Mouse (Mus musculus): ENCODE results near the gene Hapln1. TPM values are rescaled to one million over a fixed set of nuclear protein-coding genes. Genes with fewer than 3 reads are reported as not detected.

Gene Hapln1
- 10 to 100 TPM; 26.1 to 34.6 (median 33.0) TPM for total RNA-seq (2022)

GRCm38 (mm10) chr13:89539205-89539886 is at the start of gene Hapln1:
TSS of gene Hapln1 (plus strand) at chr13:89539796.
- DNase-seq (ENCODE audit: low spot score in 2 of 2) = peak; percentile 15 to 46

- DNase-seq (ENCODE audit: low spot score in 2 of 2) = no peak
Measured at GRCm38 (mm10) chr13:89493169-89493568, 46.4 kb upstream of the Hapln1 start.

- no peak for DNase-seq (ENCODE audit: low spot score in 2 of 2)
Measured at GRCm38 (mm10) chr13:89493678-89494077, 45.9 kb upstream of the Hapln1 start.

GRCm38 (mm10) chr13:89496569-89496968 is 43.0 kb upstream of the Hapln1 start:
- DNase-seq (ENCODE audit: low spot score in 2 of 2) = no peak

- DNase-seq (ENCODE audit: low spot score in 2 of 2) = no peak
Measured at GRCm38 (mm10) chr13:89499419-89499818, 40.2 kb upstream of the Hapln1 start.

- no peak for DNase-seq (ENCODE audit: low spot score in 2 of 2)
Measured at GRCm38 (mm10) chr13:89521507-89521908, 18.1 kb upstream of the Hapln1 start.

GRCm38 (mm10) chr13:89528716-89529115 is 10.9 kb upstream of the Hapln1 start:
- no peak for DNase-seq (ENCODE audit: low spot score in 2 of 2)

GRCm38 (mm10) chr13:89530386-89530785 is 9.2 kb upstream of the Hapln1 start:
- no peak for DNase-seq (ENCODE audit: low spot score in 2 of 2)

GRCm38 (mm10) chr13:89539887-89540264 is 280 bp downstream of the Hapln1 start:
- DNase-seq (ENCODE audit: low spot score in 2 of 2) = no peak

GRCm38 (mm10) chr13:89540301-89540982 is 846 bp downstream of the Hapln1 start:
- no peak for DNase-seq (ENCODE audit: low spot score in 2 of 2)

GRCm38 (mm10) chr13:89543003-89543402 is 3.4 kb downstream of the Hapln1 start:
- DNase-seq (ENCODE audit: low spot score in 2 of 2) = no peak

GRCm38 (mm10) chr13:89548203-89548740 is 8.7 kb downstream of the Hapln1 start:
- DNase-seq (ENCODE audit: low spot score in 2 of 2) = peak in 1 of 2 experiments; percentile 41

GRCm38 (mm10) chr13:89549507-89549906 is 9.9 kb downstream of the Hapln1 start:
- no peak for DNase-seq (ENCODE audit: low spot score in 2 of 2)

- no peak for DNase-seq (ENCODE audit: low spot score in 2 of 2)
Measured at GRCm38 (mm10) chr13:89551502-89551901, 11.9 kb downstream of the Hapln1 start.

GRCm38 (mm10) chr13:89564518-89564917 is 24.9 kb downstream of the Hapln1 start:
- DNase-seq (ENCODE audit: low spot score in 2 of 2) = no peak

- DNase-seq (ENCODE audit: low spot score in 2 of 2) = no peak
Measured at GRCm38 (mm10) chr13:89566300-89566699, 26.7 kb downstream of the Hapln1 start.

GRCm38 (mm10) chr13:89579115-89579514 is 39.5 kb downstream of the Hapln1 start:
- DNase-seq (ENCODE audit: low spot score in 2 of 2) = no peak

GRCm38 (mm10) chr13:89583138-89583746 is 43.6 kb downstream of the Hapln1 start:
- no peak for DNase-seq (ENCODE audit: low spot score in 2 of 2)

GRCm38 (mm10) chr13:89583747-89584738 is 44.4 kb downstream of the Hapln1 start:
- DNase-seq (ENCODE audit: low spot score in 2 of 2) = no peak

GRCm38 (mm10) chr13:89585144-89585543 is 45.5 kb downstream of the Hapln1 start:
- no peak for DNase-seq (ENCODE audit: low spot score in 2 of 2)

- DNase-seq (ENCODE audit: low spot score in 2 of 2) = no peak
Measured at GRCm38 (mm10) chr13:89595105-89595504, 55.5 kb downstream of the Hapln1 start.

Data from layer of hippocampus, adult 8-10 months (tissue).